Mouse (Mus musculus): ENCODE measurements at regions not wholly inside any gene's neighbourhood (a gene's known extent, or its start where the extent isn't known, plus 50 kb on each side); places are given as distances from the start of the nearest gene placed in this dataset.

DNA sequence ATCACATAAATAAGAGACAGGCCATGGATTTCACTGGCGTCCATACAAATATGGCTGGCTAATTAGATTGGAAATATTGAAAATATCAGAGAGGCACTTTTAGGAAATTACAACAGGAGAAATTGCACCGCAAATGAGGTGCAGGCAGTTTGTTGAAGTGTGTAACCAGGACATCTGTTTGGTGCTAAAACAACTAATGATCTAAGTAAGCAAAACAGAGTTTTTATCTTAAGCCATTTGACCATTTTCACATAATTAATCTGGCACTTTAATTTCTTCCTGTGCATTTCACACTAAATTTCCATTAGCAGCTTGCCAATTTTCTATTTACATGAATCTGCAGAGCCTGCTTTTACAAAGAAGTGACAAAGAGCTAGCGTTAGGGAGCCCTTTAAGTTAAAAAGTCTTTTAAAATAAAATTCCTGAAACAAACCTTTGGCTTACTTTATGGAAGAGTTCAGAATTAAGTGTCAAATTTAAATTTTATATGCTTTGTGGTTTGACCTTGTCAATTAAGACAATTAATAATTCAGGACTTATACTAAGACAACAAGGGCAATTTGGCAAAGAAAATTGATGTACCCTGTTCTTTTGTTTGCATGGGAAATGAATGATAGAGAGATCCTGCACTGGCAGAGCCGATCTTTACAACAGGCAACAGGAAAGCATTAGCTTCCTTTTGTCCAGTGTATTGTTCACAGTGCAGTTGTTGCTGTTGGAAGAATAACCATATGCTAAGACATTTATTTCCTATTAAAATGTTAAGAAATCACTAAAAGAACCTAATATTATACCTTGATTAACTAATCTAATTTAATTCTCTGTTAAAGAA lies 211.4 kb downstream of the Slitrk6 start:
- no peaks in the 10 kb centered on the region for H3K4me1 ChIP-seq (replicated peaks)

DNA sequence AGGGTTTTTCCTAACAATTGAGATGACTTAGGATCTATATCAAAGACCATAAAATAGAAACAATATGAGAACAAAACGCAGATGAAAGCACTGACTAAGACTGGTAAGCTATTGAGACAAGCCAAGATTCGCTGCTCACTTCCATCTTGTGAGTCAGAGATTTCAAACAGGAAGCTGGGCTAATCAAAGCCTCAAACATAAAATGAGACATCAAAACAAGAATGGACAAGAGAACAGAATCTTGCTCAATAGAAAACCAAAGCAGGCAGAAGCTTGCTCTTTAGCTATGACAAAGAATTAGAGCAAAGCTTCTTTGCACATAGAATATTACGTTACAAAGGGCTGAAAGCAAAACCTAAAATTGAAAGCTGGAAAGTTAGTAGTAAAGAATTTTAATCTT lies 227.6 kb downstream of the Slitrk6 start:
- no peaks in the 10 kb centered on the region for H3K9me3 ChIP-seq
- 85% methylated on average over 3 of the region's 3 CpGs for WGBS
- H3K4me1 ChIP-seq (replicated peaks): no peaks in the 10 kb centered on the region
- no peak overlapping the region for H3K27ac ChIP-seq
- no peaks in the 10 kb centered on the region for H3K36me3 ChIP-seq
- H3K4me3 ChIP-seq: no peak overlapping the region
- no peak for DNase-seq (ENCODE audit: low spot score)
- H3K27me3 ChIP-seq (ENCODE audit: insufficient read depth, poor library complexity, severe bottlenecking): no peaks in the 10 kb centered on the region

More for the DNA sequence above, 211.4 kb downstream of the Slitrk6 start:
- H3K36me3 ChIP-seq: no peaks in the 10 kb centered on the region
- no peaks in the 10 kb centered on the region for H3K9me3 ChIP-seq
- H3K27me3 ChIP-seq (ENCODE audit: insufficient read depth, poor library complexity, severe bottlenecking): no peaks in the 10 kb centered on the region
- no peak overlapping the region for H3K27ac ChIP-seq
- WGBS: 82% methylated on average over 4 of the region's 4 CpGs
- DNase-seq (ENCODE audit: low spot score): no peak
- no peak overlapping the region for H3K4me3 ChIP-seq

DNA sequence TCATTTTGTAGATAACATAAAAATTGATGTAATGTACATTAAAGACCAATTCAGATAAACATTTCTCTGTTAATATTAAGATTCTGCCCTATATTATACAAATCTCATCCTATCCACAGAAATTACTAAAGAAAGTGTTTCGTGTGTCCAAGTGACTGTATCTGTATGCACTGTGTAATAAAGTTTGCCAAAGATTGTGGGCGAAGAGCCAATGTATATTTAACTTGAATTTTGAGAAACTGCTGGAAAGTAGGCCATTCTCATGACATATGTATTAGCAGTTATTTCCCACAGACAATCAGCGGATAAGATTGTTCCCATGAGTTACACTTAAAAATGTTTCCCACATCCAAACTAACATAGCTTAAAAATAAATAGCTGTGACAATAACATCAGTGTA lies 269.9 kb downstream of the Slitrk6 start:
- 92% methylated on average over 3 of the region's 3 CpGs for WGBS
- DNase-seq (ENCODE audit: low spot score): no peak
- Histone ChIP-seq H3K9me3 (no peaks in the 10 kb centered on the region), H3K4me1 (replicated peaks) (no peaks in the 10 kb centered on the region), H3K27ac (no peak overlapping the region), H3K36me3 (no peaks in the 10 kb centered on the region), H3K4me3 (no peak overlapping the region), H3K27me3 (ENCODE audit: insufficient read depth, poor library complexity, severe bottlenecking) (no peaks in the 10 kb centered on the region)

DNA sequence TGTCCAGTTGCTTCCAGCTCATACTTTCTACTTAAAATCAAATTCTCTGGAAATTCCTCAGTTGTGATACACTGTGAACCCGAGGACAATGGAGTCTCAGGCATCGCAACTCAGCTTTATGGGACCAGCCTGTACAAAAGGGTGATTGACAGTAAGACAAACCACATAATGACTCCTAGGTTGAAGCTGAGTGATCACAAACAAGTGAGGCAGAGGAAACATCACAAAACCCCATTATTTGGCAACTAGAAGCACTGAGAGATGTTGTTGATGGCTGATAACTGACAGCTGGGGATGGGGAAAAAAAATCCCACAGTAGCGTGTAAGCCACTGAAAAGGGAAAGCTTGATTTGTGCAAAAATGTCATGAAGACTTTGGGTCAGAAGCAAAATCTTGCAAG lies 282.2 kb downstream of the Slitrk6 start:
- Histone ChIP-seq H3K27ac (peak overlapping the region; percentile 70), H3K4me3 (no peak overlapping the region), H3K9me3 (no peaks in the 10 kb centered on the region), H3K27me3 (ENCODE audit: insufficient read depth, poor library complexity, severe bottlenecking) (no peaks in the 10 kb centered on the region), H3K4me1 (replicated peaks) (peaks cover 19% of the 10 kb centered on the region), H3K36me3 (no peaks in the 10 kb centered on the region)
- 14% methylated on average over 3 of the region's 3 CpGs for WGBS
- peak; percentile 32 for DNase-seq (ENCODE audit: low spot score)

DNA sequence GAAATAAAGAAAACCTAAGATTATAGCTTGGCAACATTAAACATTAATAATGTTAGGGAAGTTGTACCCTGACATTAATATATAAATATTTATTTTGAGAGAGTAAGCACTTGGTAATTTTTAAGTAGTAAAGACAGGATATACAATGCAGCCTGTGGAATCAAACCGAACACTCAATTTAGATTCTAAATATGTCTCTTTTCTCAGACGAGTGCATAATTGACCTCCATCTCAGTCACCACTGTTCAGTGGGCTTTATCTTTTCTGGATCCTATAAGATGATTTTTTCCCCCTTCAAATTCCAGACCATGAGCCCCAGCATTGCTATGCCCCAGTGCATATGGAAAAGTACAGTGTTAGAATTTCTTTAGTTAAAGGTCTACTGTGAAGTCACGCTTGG lies 282.8 kb downstream of the Slitrk6 start:
- Histone ChIP-seq H3K4me1 (replicated peaks) (peaks cover 19% of the 10 kb centered on the region), H3K9me3 (no peaks in the 10 kb centered on the region), H3K36me3 (no peaks in the 10 kb centered on the region), H3K27me3 (ENCODE audit: insufficient read depth, poor library complexity, severe bottlenecking) (no peaks in the 10 kb centered on the region), H3K27ac (peak overlapping the region; percentile 70; the same call in 1 of the 2 replicates), H3K4me3 (no peak overlapping the region)
- 62% methylated on average over 3 of the region's 3 CpGs for WGBS
- no peak for DNase-seq (ENCODE audit: low spot score)

DNA sequence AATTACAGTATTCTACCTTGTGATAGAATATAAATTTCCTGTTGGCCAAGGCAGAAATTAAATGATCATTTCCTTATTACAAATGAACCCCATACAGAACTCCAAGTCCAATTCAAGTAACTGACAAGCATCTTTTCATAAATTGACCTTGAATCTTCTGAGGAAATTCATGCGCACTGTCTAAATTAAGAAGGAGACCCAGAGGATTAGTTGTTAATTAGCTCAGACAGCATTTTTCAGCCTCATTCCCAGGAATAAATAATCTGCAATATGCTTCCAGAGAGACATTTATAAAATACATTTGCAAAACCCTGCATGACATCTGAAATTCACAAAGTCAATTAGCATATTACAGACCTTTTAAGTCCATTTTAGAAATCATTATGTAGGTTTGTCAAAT lies 284.2 kb downstream of the Slitrk6 start:
- Histone ChIP-seq H3K4me3 (no peak overlapping the region), H3K27ac (0 out of 2 replicates have a peak overlapping the region, but pooled peaks have one; percentile 40), H3K36me3 (no peaks in the 10 kb centered on the region), H3K27me3 (ENCODE audit: insufficient read depth, poor library complexity, severe bottlenecking) (no peaks in the 10 kb centered on the region), H3K4me1 (replicated peaks) (peaks cover 19% of the 10 kb centered on the region), H3K9me3 (no peaks in the 10 kb centered on the region)
- WGBS: 90% methylated on average over 1 of the region's 1 CpGs
- no peak for DNase-seq (ENCODE audit: low spot score)

DNA sequence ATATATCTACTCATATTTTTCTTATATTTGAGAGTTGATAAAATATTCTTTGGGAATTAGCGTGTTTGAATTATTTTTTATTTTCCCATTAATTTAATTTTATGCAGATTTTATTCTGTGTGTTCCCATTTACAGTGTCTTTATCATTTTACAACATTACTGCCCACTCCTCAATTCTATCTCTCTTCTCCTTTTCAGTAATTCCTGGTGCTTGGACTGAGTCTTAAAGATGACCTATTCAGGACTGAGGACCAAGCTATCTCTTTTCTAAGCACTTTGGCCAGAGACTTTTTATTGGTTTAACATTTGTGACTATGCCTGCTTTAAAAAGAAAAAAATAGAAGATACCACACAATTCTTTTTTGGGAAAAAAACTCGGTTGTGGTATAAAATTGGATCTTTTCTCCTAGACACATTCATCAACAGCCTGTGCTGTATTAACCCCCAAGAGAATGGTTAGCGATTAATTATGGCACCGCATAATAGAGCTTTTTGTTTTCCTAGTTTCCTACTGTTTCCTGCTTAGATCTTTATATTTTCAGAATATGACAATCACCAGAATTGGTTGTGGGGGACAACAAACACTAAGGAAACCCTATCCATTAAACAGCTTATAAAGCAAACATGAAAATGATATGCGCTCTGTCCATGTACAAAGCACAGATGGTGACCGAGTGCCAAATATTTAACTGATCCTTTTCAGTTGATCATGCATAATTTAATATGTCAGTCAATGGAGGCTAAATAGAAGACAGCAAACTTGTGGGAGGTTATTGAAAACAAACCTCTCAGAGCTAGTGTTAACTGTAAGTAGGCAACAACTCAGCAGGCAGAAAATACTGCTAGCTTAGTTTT lies 286.3 kb downstream of the Slitrk6 start:
- no peaks in the 10 kb centered on the region for H3K9me3 ChIP-seq
- DNase-seq (ENCODE audit: low spot score): no peak
- peaks cover 20% of the 10 kb centered on the region for H3K4me1 ChIP-seq (replicated peaks)
- peak overlapping the region; percentile 53 for H3K27ac ChIP-seq
- H3K27me3 ChIP-seq (ENCODE audit: insufficient read depth, poor library complexity, severe bottlenecking): no peaks in the 10 kb centered on the region
- H3K4me3 ChIP-seq: no peak overlapping the region
- no peaks in the 10 kb centered on the region for H3K36me3 ChIP-seq
- 71% methylated on average over 6 of the region's 6 CpGs for WGBS

All from hindbrain, embryonic 10.5 days (tissue).